Mouse (Mus musculus) C2C12 (cell line): ENCODE results near the gene Tmem243. TPM values are rescaled to one million over a fixed set of nuclear protein-coding genes. Genes with fewer than 3 reads are reported as not detected.
A peak's percentile ranks its signal among the peaks of the same experiment; 100 is the strongest.

Source experiments
- H3K27me3 ChIP-seq: one replicate; pipeline ENCODE4 v1.6.1; 2011; ENCODE audit not compliant: control insufficient read depth, insufficient read depth, insufficient read length
- H3K36me3 ChIP-seq: one replicate; pipeline ENCODE4 v1.6.1; 2011; ENCODE audit not compliant: control insufficient read depth, insufficient read depth
- H3K4me3 ChIP-seq: one replicate; pipeline ENCODE4 v1.5.1; 2011; ENCODE audit warnings: mild to moderate bottlenecking, control low read depth; ENCODE audit not compliant: poor library complexity, insufficient read depth, severe bottlenecking
- H3K79me2 ChIP-seq: one replicate; pipeline ENCODE4 v1.6.1; 2011; ENCODE audit not compliant: control insufficient read depth, insufficient read depth
- H3K79me3 ChIP-seq: one replicate; pipeline ENCODE4 v1.6.1; 2011; ENCODE audit warnings: low read depth, control low read depth
- H3ac ChIP-seq: one replicate; pipeline ENCODE3; 2011; ENCODE audit warnings: low read depth; ENCODE audit not compliant: control insufficient read depth, insufficient read length
- CEBPB ChIP-seq: IDR thresholded peaks from one replicate; pipeline ENCODE4 v1.6.1; 2011; ENCODE audit warnings: low read depth, mild to moderate bottlenecking, control low read depth, moderate library complexity
- CTCF ChIP-seq: IDR thresholded peaks from one replicate; pipeline ENCODE4 v1.5.1; 2011; ENCODE audit not compliant: control insufficient read depth, insufficient read depth, insufficient read length
- FOSL1 ChIP-seq: IDR thresholded peaks from one replicate; pipeline ENCODE4 v1.8.0; 2011; ENCODE audit warnings: mild to moderate bottlenecking, low read length; ENCODE audit not compliant: poor library complexity, insufficient read depth, severe bottlenecking
- MAX ChIP-seq: IDR thresholded peaks from one replicate; pipeline ENCODE4 v1.6.1; 2011; ENCODE audit warnings: mild to moderate bottlenecking, control low read depth
- MYOD1 ChIP-seq: IDR thresholded peaks from one replicate; pipeline ENCODE4 v1.6.1; 2011; ENCODE audit warnings: low read depth; ENCODE audit not compliant: control insufficient read depth, insufficient read length
- MYOG ChIP-seq: IDR thresholded peaks from one replicate; pipeline ENCODE4 v1.6.1; 2011; ENCODE audit not compliant: control insufficient read depth, insufficient read length; ENCODE audit errors: extremely low read depth
- USF1 ChIP-seq: IDR thresholded peaks from one replicate; pipeline ENCODE4 v1.6.1; 2011; ENCODE audit warnings: low read depth, mild to moderate bottlenecking, control low read depth, moderate library complexity
- polyA plus RNA-seq: library from polyadenylated mRNA; unstranded; fragments of >200 nt; fragmentation: generic; extraction: Trizol; gene quantifications from one replicate; pipeline ENCODE4 v1.2.1, GENCODE M21; 2012; ENCODE audit warnings: missing spikeins

The Tmem243 gene
- polyA plus RNA-seq, 1 experiment = 5.5 TPM

DNA sequence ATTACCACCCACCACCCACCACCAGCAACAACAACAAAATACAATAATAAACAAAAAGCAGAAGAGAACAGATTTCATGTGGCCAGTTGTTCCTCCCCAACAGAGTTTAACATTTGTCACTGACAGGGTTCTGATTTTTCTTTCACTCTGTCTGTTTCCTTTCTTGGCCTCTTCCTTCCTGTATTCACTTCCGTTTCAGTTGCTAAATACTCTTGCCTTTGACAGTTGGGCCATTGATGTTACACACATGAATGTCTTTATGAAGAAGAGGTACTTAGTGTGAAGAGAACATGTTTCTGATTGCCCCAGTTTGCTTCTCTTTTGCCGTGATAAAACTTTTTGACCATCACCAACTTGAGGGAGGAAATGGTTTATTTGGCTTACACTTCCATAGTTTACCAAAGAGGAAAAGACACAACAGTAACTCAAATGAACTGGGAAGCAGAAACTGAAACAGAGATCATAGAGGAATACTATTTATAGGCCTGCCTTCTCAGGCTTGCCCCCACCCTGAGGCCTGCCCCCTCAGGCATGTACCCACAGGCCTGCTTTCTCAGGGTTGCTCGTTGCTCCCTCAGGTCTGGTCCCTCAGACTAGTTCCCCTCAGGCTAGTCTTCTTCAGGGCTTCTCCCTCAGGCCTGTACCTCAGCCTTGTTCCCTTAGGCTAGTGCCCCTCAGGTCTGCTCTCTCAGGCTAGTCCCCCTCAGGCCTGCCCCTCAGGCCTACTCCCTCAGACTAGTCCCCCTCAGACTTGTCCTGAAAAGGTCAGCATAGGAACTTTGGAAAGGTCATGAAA, 13.3 kb upstream of the Tmem243 start:
- no peaks in the 10 kb centered on the region for H3K79me3 ChIP-seq
- H3K79me2 ChIP-seq = no peaks in the 10 kb centered on the region
- no peaks in the 10 kb centered on the region for H3K36me3 ChIP-seq
- H3K4me3 ChIP-seq = no peak overlapping the region
- TF ChIP-seq USF1 = no peak
- TF ChIP-seq MAX = no peak
- no peak for TF ChIP-seq MYOG
- TF ChIP-seq MYOD1 = no peak
- no peak for TF ChIP-seq FOSL1
- TF ChIP-seq CTCF = no peak
- no peak for TF ChIP-seq CEBPB
- no peak overlapping the region for H3ac ChIP-seq
- H3K27me3 ChIP-seq = no peaks in the 10 kb centered on the region

GRCm38 (mm10) chr5:9090493-9091106, 9.9 kb upstream of the Tmem243 start:
- no peaks in the 10 kb centered on the region for H3K27me3 ChIP-seq
- H3K79me2 ChIP-seq = no peaks in the 10 kb centered on the region
- H3ac ChIP-seq = no peak overlapping the region
- no peaks in the 10 kb centered on the region for H3K36me3 ChIP-seq
- H3K79me3 ChIP-seq = no peaks in the 10 kb centered on the region
- H3K4me3 ChIP-seq = no peak overlapping the region
- TF ChIP-seq MYOG (no peak), FOSL1 (no peak), CEBPB (no peak), CTCF (no peak), MYOD1 (no peak), USF1 (no peak), MAX (no peak)

- H3K79me2 ChIP-seq = no peaks in the 10 kb centered on the region
- H3ac ChIP-seq = no peak overlapping the region
- no peak for TF ChIP-seq CTCF
- no peak for TF ChIP-seq CEBPB
- TF ChIP-seq FOSL1 = no peak
- TF ChIP-seq MYOG = no peak
- TF ChIP-seq USF1 = no peak
- H3K36me3 ChIP-seq = no peaks in the 10 kb centered on the region
- no peak overlapping the region for H3K4me3 ChIP-seq
- H3K27me3 ChIP-seq = no peaks in the 10 kb centered on the region
- no peaks in the 10 kb centered on the region for H3K79me3 ChIP-seq
Measured at GRCm38 (mm10) chr5:9092716-9093115, 7.8 kb upstream of the Tmem243 start.

GRCm38 (mm10) chr5:9093490-9093889, 7.0 kb upstream of the Tmem243 start:
- no peak for TF ChIP-seq USF1
- TF ChIP-seq CTCF = no peak
- no peak for TF ChIP-seq FOSL1
- no peak for TF ChIP-seq CEBPB
- no peak for TF ChIP-seq MAX
- no peak for TF ChIP-seq MYOG
- no peak for TF ChIP-seq MYOD1
- Histone ChIP-seq H3K79me2 (no peaks in the 10 kb centered on the region), H3K27me3 (no peaks in the 10 kb centered on the region), H3ac (no peak overlapping the region), H3K79me3 (no peaks in the 10 kb centered on the region), H3K4me3 (no peak overlapping the region), H3K36me3 (no peaks in the 10 kb centered on the region)

GRCm38 (mm10) chr5:9100849-9101801, 657 bp downstream of the Tmem243 start:
- peak overlapping the region; percentile 66 for H3K4me3 ChIP-seq
- peak overlapping the region; percentile 77 for H3ac ChIP-seq
- H3K79me2 ChIP-seq = no peaks in the 10 kb centered on the region
- no peaks in the 10 kb centered on the region for H3K27me3 ChIP-seq
- no peak for TF ChIP-seq CTCF
- no peak for TF ChIP-seq USF1
- TF ChIP-seq MAX = no peak
- TF ChIP-seq FOSL1 = no peak
- TF ChIP-seq MYOG = no peak
- no peak for TF ChIP-seq CEBPB
- no peak for TF ChIP-seq MYOD1
- no peaks in the 10 kb centered on the region for H3K36me3 ChIP-seq
- H3K79me3 ChIP-seq = no peaks in the 10 kb centered on the region
